Mouse (Mus musculus) limb, embryonic 13.5 days (tissue): Measurements from ENCODE around the gene Tdrkh. TPM values are rescaled to one million over a fixed set of nuclear protein-coding genes. Genes with fewer than 3 reads are reported as not detected.
A peak's percentile ranks its signal among the peaks of the same experiment; 100 is the strongest.

ENCODE experiments used
- ATAC-seq: fragments of 200-750 bp; cut with Nextera tagmentation; 2 replicates; pipeline ENCODE4 v1.8.0; 2017; ENCODE audit warnings: low read depth, moderate number of reproducible peaks, moderate TSS enrichment; ENCODE audit not compliant: low FRiP score
- H3K27ac ChIP-seq: fragments of 300-500 bp; sonication (generic); 2 replicates; pipeline ENCODE4 v1.5.1; 2015; ENCODE audit warnings: inconsistent platforms, mild to moderate bottlenecking, moderate library complexity
- H3K27me3 ChIP-seq: fragments of 300-500 bp; sonication (generic); 2 replicates; pipeline ENCODE4 v1.6.1; 2015; ENCODE audit warnings: mild to moderate bottlenecking, inconsistent platforms
- H3K36me3 ChIP-seq: fragments of 300-500 bp; sonication (generic); 2 replicates; pipeline ENCODE4 v1.6.1; 2015; ENCODE audit warnings: inconsistent platforms, mild to moderate bottlenecking, moderate library complexity
- H3K4me1 ChIP-seq: fragments of 300-500 bp; sonication (generic); 2 replicates; pipeline ENCODE4 v1.6.1; 2015; ENCODE audit warnings: inconsistent platforms
- H3K4me2 ChIP-seq: fragments of 300-500 bp; sonication (generic); replicated peaks from 2 replicates; pipeline ENCODE4 v1.6.1; 2015; ENCODE audit warnings: inconsistent platforms, mild to moderate bottlenecking, moderate library complexity
- H3K4me3 ChIP-seq: fragments of 300-500 bp; sonication (generic); 2 replicates; pipeline ENCODE4 v1.5.1; 2015; ENCODE audit warnings: moderate library complexity, mild to moderate bottlenecking, inconsistent platforms
- H3K9ac ChIP-seq: fragments of 300-500 bp; sonication (generic); 2 replicates; pipeline ENCODE4 v1.6.1; 2015; ENCODE audit warnings: mild to moderate bottlenecking, inconsistent platforms
- H3K9me3 ChIP-seq: fragments of 300-500 bp; sonication (generic); 2 replicates; pipeline ENCODE4 v1.6.1; 2016; ENCODE audit warnings: inconsistent platforms
- WGBS: fragments of 180-500 bp; shearing (Covaris S2); methylation state at CpG from one replicate; pipeline ENCODE4 v1.1.7; 2015; 5-methylcytosine and 5-hydroxymethylcytosine counted together
- polyA plus RNA-seq: library from polyadenylated mRNA; unstranded; fragments of >200 nt; fragmentation: Nextera tagmentation; extraction: Ambion mirVana; gene quantifications from 2 replicates; pipeline ENCODE4 v1.2.1, GENCODE M21; 2015

Tdrkh gene
- polyA plus RNA-seq, 1 experiment from 2014 or later, result 8.9 TPM

DNA sequence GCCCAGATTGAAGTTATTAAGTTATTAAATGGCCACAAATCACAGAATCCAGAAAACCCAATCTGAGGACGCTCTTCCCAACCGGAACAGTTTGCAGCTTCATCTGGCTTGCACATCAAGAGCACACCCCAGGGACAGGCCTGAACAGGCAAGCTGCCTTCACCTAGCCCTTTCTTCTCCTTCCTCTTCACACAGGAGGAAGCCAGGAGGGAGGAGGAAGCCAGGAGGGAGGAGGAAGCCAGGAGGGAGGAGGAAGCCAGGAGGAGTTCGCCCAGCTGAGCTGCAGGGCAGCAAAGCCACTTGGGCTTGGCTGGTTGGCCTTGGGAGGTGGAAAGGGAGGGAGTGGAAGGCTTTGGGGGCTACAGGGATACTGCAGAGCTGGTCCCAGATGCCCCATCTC lies 55.9 kb downstream of the Tdrkh start:
- WGBS, result 31% methylated on average over 3 of the region's 3 CpGs
- no peak for ATAC-seq
- H3K4me2 ChIP-seq, result no peak overlapping the region
- no peaks in the 10 kb centered on the region for H3K9me3 ChIP-seq
- peaks cover 33% of the 10 kb centered on the region for H3K4me1 ChIP-seq
- H3K9ac ChIP-seq, result peak overlapping the region; percentile 19; the same call in 1 of the 2 replicates
- H3K27me3 ChIP-seq, result no peaks in the 10 kb centered on the region
- H3K27ac ChIP-seq, result no peak overlapping the region
- H3K36me3 ChIP-seq, result no peaks in the 10 kb centered on the region
- H3K4me3 ChIP-seq, result no peak overlapping the region

- WGBS, result 8% methylated on average over 28 of the region's 28 CpGs
These were observed 59.5 kb downstream of the Tdrkh start for GRCm38 (mm10) chr3:94472447-94473114.

GRCm38 (mm10) chr3:94473115-94473505 lies 60.0 kb downstream of the Tdrkh start:
- H3K9ac ChIP-seq, result no peak overlapping the region
- peak overlapping the region; percentile 56; the same call in 1 of the 2 replicates for H3K27ac ChIP-seq

More at GRCm38 (mm10) chr3:94472447-94473114, 59.5 kb downstream of the Tdrkh start:
- peak; percentile 89 for ATAC-seq
- Histone ChIP-seq H3K27ac (peak overlapping the region; percentile 56; the same call in 1 of the 2 replicates), H3K9ac (peak overlapping the region; percentile 48), H3K9me3 (no peaks in the 10 kb centered on the region), H3K4me3 (peak overlapping the region; percentile 30), H3K4me1 (peaks cover 17% of the 10 kb centered on the region), H3K27me3 (no peaks in the 10 kb centered on the region; the same call in 1 of the 2 replicates), H3K4me2 (peak overlapping the region; percentile 61), H3K36me3 (no peaks in the 10 kb centered on the region)

GRCm38 (mm10) chr3:94473567-94474232 lies 60.6 kb downstream of the Tdrkh start:
- Histone ChIP-seq H3K4me2 (no peak overlapping the region), H3K4me3 (no peak overlapping the region), H3K27ac (no peak overlapping the region; the same call in 1 of the 2 replicates), H3K9ac (no peak overlapping the region), H3K36me3 (no peaks in the 10 kb centered on the region), H3K9me3 (no peaks in the 10 kb centered on the region), H3K4me1 (peaks cover 17% of the 10 kb centered on the region), H3K27me3 (peaks cover 9% of the 10 kb centered on the region)
- 61% methylated on average over 5 of the region's 5 CpGs for WGBS
- no peak for ATAC-seq

More at GRCm38 (mm10) chr3:94473115-94473505, 60.0 kb downstream of the Tdrkh start:
- peaks cover 17% of the 10 kb centered on the region for H3K4me1 ChIP-seq
- H3K27me3 ChIP-seq, result peaks cover 3% of the 10 kb centered on the region; the same call in 1 of the 2 replicates
- no peaks in the 10 kb centered on the region for H3K9me3 ChIP-seq
- no peak overlapping the region for H3K4me3 ChIP-seq
- 44% methylated on average over 10 of the region's 10 CpGs for WGBS
- ATAC-seq, result 0 out of 2 replicates have a peak, but pooled peaks have one; percentile 18
- H3K4me2 ChIP-seq, result peak overlapping the region; percentile 61
- H3K36me3 ChIP-seq, result no peaks in the 10 kb centered on the region

DNA sequence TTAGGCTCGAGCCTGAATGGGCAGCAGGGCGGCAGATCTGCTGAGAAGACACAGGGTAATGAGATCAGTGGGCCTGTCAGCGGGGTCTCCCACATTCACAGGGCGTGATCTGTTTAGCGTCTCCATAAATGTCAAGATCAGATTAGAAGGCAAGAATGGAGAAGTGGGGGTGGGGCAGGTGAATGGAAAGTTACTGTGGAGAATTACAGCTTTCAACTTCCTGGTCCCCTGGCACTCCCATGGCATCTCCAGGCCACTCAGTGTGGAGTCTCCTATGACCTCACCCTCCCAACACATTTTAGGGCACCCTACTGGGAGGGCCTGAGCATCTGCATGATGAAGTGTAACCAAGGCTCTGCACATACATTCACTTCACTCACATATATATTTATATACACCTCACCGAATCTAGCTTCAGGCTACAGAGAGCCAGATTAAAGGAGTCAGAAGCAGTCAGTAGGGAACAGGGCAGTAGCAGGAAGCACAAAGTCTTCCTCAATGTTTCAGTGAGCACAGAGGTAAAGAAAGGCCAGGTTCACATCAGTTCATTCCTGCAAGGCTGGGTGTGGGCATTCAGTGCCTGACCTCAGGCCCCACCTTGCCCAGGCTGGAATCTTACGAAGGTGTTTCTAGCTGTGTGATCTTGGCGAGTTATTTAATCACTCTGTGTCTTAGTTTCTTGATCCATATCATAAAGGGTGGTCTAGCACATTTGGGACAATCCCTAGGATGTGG lies 63.4 kb downstream of the Tdrkh start:
- Histone ChIP-seq H3K4me3 (no peak overlapping the region), H3K27ac (no peak overlapping the region), H3K4me2 (no peak overlapping the region), H3K36me3 (no peaks in the 10 kb centered on the region), H3K9me3 (no peaks in the 10 kb centered on the region), H3K27me3 (peaks cover 37% of the 10 kb centered on the region), H3K4me1 (peaks cover 14% of the 10 kb centered on the region), H3K9ac (no peak overlapping the region)
- ATAC-seq, result no peak
- WGBS, result 30% methylated on average over 8 of the region's 8 CpGs

GRCm38 (mm10) chr3:94477444-94477843 lies 64.4 kb downstream of the Tdrkh start:
- H3K27me3 ChIP-seq, result peaks cover 42% of the 10 kb centered on the region
- H3K27ac ChIP-seq, result no peak overlapping the region
- H3K36me3 ChIP-seq, result no peaks in the 10 kb centered on the region
- no peak for ATAC-seq
- 63% methylated on average over 4 of the region's 4 CpGs for WGBS
- H3K4me2 ChIP-seq, result no peak overlapping the region
- no peaks in the 10 kb centered on the region for H3K9me3 ChIP-seq
- H3K9ac ChIP-seq, result no peak overlapping the region
- H3K4me1 ChIP-seq, result peaks cover 11% of the 10 kb centered on the region
- H3K4me3 ChIP-seq, result no peak overlapping the region

GRCm38 (mm10) chr3:94477981-94478422 lies 64.9 kb downstream of the Tdrkh start, which contains the start of gene Celf3:
Gene Celf3, plus strand, starts transcription at chr3:94478295.
- Histone ChIP-seq H3K27me3 (peaks cover 42% of the 10 kb centered on the region), H3K4me2 (peak within 1 kb of the TSS; percentile 27; the same call in 1 of the 2 replicates), H3K9ac (no peak within 1 kb of the TSS), H3K36me3 (no peaks in the 10 kb centered on the region), H3K4me3 (no peak within 1 kb of the TSS), H3K4me1 (peaks cover 7% of the 10 kb centered on the region), H3K9me3 (no peaks in the 10 kb centered on the region), H3K27ac (no peak within 1 kb of the TSS)
- ATAC-seq, result no peak; the same call in 1 of the 2 replicates
- 3% methylated on average over 10 of the region's 14 CpGs for WGBS

- H3K4me2 ChIP-seq, result no peak overlapping the region
These were observed 65.6 kb downstream of the Tdrkh start for GRCm38 (mm10) chr3:94478591-94479169.

GRCm38 (mm10) chr3:94479564-94479963 lies 66.5 kb downstream of the Tdrkh start:
- Histone ChIP-seq H3K4me2 (peak overlapping the region; percentile 53), H3K36me3 (no peaks in the 10 kb centered on the region), H3K9me3 (no peaks in the 10 kb centered on the region), H3K4me3 (peak overlapping the region; percentile 23), H3K9ac (no peak overlapping the region), H3K27ac (no peak overlapping the region), H3K27me3 (peaks cover 42% of the 10 kb centered on the region), H3K4me1 (peaks cover 10% of the 10 kb centered on the region)
- no peak for ATAC-seq
- WGBS, result 6% methylated on average over 11 of the region's 11 CpGs

More at GRCm38 (mm10) chr3:94478591-94479169, 65.6 kb downstream of the Tdrkh start:
- ATAC-seq, result 0 out of 2 replicates have a peak, but pooled peaks have one; percentile 2
- Histone ChIP-seq H3K4me1 (0 out of 2 replicates have a peak, but pooled peaks cover 4% of the 10 kb centered on the region), H3K9me3 (no peaks in the 10 kb centered on the region), H3K9ac (no peak overlapping the region), H3K4me3 (no peak overlapping the region), H3K27ac (no peak overlapping the region), H3K36me3 (no peaks in the 10 kb centered on the region), H3K27me3 (peaks cover 42% of the 10 kb centered on the region)
- WGBS, result 12% methylated on average over 9 of the region's 9 CpGs

GRCm38 (mm10) chr3:94480291-94480884 lies 67.3 kb downstream of the Tdrkh start, which contains the start of gene Riiad1:
Gene Riiad1, minus strand, starts transcription at chr3:94480341.
- H3K27ac ChIP-seq, result no peak within 1 kb of the TSS
- ATAC-seq, result no peak
- no peaks in the 10 kb centered on the region for H3K36me3 ChIP-seq
- H3K9ac ChIP-seq, result no peak within 1 kb of the TSS
- peaks cover 42% of the 10 kb centered on the region for H3K27me3 ChIP-seq
- H3K9me3 ChIP-seq, result no peaks in the 10 kb centered on the region
- H3K4me3 ChIP-seq, result peak within 1 kb of the TSS; percentile 23
- peaks cover 10% of the 10 kb centered on the region for H3K4me1 ChIP-seq
- WGBS, result 8% methylated on average over 16 of the region's 16 CpGs
- H3K4me2 ChIP-seq, result peak within 1 kb of the TSS; percentile 53

- Histone ChIP-seq H3K9ac (no peak overlapping the region), H3K36me3 (no peaks in the 10 kb centered on the region), H3K27me3 (peaks cover 42% of the 10 kb centered on the region), H3K9me3 (no peaks in the 10 kb centered on the region), H3K4me2 (no peak overlapping the region), H3K4me1 (peaks cover 10% of the 10 kb centered on the region), H3K4me3 (no peak overlapping the region), H3K27ac (no peak overlapping the region)
- 61% methylated on average over 4 of the region's 4 CpGs for WGBS
- ATAC-seq, result no peak
These were observed 68.4 kb downstream of the Tdrkh start for GRCm38 (mm10) chr3:94481429-94481828.
